9 mouse cellular contexts compared by ENCODE assay signal in the genomic region with DNA sequence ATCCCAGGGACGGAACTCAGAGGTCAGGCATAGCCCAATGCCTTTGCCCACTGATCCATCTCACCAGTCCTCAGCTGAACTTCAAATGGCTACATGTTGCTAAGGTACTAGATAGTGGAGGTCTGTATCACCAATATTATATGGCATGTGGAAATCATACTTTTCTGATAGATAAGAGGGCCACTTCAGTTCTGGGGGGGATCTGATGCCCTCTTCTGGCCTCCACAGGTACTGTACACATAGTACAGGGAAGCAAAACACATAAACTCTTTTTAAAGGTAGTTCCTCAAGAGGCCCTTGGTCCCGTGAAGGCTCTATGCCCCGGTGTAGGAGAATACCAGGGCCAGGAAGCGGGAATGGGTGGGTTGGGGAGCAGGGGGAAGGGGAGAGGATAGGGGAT. TPM values are rescaled to one million over a fixed set of nuclear protein-coding genes. Genes with fewer than 3 reads are reported as not detected.
DNase-seq lines count a peak whose midpoint lies in the region; ATAC-seq and TF ChIP-seq lines count a peak whose summit lies in the region.
"Had no signal": no experiment of that assay in that cellular context is flagged by ENCODE, and none has a peak within 500 bp of the region (broad histone marks: within the 10 kb centered on the region; RNA-seq: fewer than 3 reads in every experiment).

No protein-coding gene starts in this region.

- H3K27ac ChIP-seq in heart, postnatal 0 days (ENCODE audit: low read depth) = no peak overlapping the region
- H3K27ac ChIP-seq: liver, embryonic 15.5 days had no signal

- no peaks in the 10 kb centered on the region for H3K27me3 ChIP-seq in heart, postnatal 0 days (ENCODE audit: control insufficient read depth, insufficient read depth, low read length)
- H3K27me3 ChIP-seq: liver, embryonic 15.5 days had no signal

- no peak for TF ChIP-seq POLR2A in brain, embryonic 14.5 days (IDR thresholded peaks at IDR 0.05; ENCODE audit: borderline replicate concordance, extremely low read depth, insufficient read depth, insufficient read length, poor library complexity, severe bottlenecking)

- H3K4me1 ChIP-seq in heart, postnatal 0 days (ENCODE audit: control insufficient read depth, insufficient read depth) = peaks cover 10% of the 10 kb centered on the region

- no peaks in the 10 kb centered on the region for H3K9me3 ChIP-seq in heart, postnatal 0 days (replicated peaks; ENCODE audit: control insufficient read depth, low read length)
- H3K9me3 ChIP-seq: liver, embryonic 15.5 days had no signal

- H3K36me3 ChIP-seq in heart, postnatal 0 days (replicated peaks; ENCODE audit: control insufficient read depth, insufficient read depth, low read length) = no peaks in the 10 kb centered on the region

- no peak overlapping the region for H3K9ac ChIP-seq in heart, postnatal 0 days (replicated peaks; ENCODE audit: low read depth, low read length)
- H3K9ac ChIP-seq: liver, embryonic 15.5 days had no signal

- TF ChIP-seq CTCF in heart, postnatal 0 days (IDR thresholded peaks at IDR 0.05; ENCODE audit: low read depth) = peak; percentile 12; the same call in 1 of the 2 replicates
- peak; percentile 18; the same call in 1 of the 2 replicates for TF ChIP-seq CTCF in brain, embryonic 14.5 days (IDR thresholded peaks at IDR 0.05; ENCODE audit: borderline replicate concordance, extremely low read depth, insufficient read depth, insufficient read length)

- no peak for DNase-seq in heart, postnatal 0 days (ENCODE audit: low spot score)
- DNase-seq in heart, adult 8-10 months (ENCODE audit: low spot score) = no peak
- peak; percentile 70 for DNase-seq in A20 (ENCODE audit: low read depth, low spot score)
- DNase-seq in brain, embryonic 14.5 days (ENCODE audit: low read depth) = no peak
- DNase-seq in mesoderm, embryonic 11.5 days (ENCODE audit: low read depth, low spot score) = peak; percentile 17
- DNase-seq in adrenal gland, adult 2 months = no peak
- DNase-seq in cerebellum, postnatal 25 days = no peak

- H3K4me3 ChIP-seq in heart, postnatal 0 days (ENCODE audit: low read depth, low read length) = no peak overlapping the region
- H3K4me3 ChIP-seq: liver, embryonic 15.5 days had no signal

- no peak overlapping the region for H3K4me2 ChIP-seq in heart, postnatal 0 days (ENCODE audit: low read depth, low read length)
- H3K4me2 ChIP-seq: liver, embryonic 15.5 days had no signal

- 74% methylated on average over 4 of the region's 4 CpGs for WGBS in heart, postnatal 0 days

- no peak for TF ChIP-seq EP300 in heart, postnatal 0 days (IDR thresholded peaks at IDR 0.05; ENCODE audit: low read depth)

- ATAC-seq in heart, postnatal 0 days (ENCODE audit: insufficient read depth, low read depth) = no peak
- ATAC-seq in cerebellum, adult (ENCODE audit: insufficient number of reproducible peaks, low FRiP score, low TSS enrichment) = no peak

RNA-seq across cellular contexts. Expression of a gene that starts 2.1 kb away (rescaled TPM):
- 92.7 and 103 TPM in 2 replicates for total RNA-seq in heart, postnatal 0 days (2014; rRNA removed; ENCODE audit: low replicate concordance)
- 131 and 133 TPM in 2 replicates for polyA plus RNA-seq in heart, postnatal 0 days (2015; fragmentation: Nextera tagmentation; extraction: Ambion mirVana)
- total RNA-seq in heart, adult 8-10 months (2022) = 10 to 100 TPM; 45.4 to 56.3 (median 48.6) TPM
- 94.8 and 106 TPM in 2 replicates for polyA plus RNA-seq in brain, embryonic 14.5 days (2012; rRNA removed)
- 100 to 1,000 TPM; 116 to 121 TPM for total RNA-seq in adrenal gland, adult 2 months (2021)
- polyA plus RNA-seq in adrenal gland, adult 2 months (2012; rRNA removed) = 163 and 178 TPM in 2 replicates

RNA-seq across cellular contexts. Expression of a gene that starts 30.0 kb away (rescaled TPM):
- 6.5 and 12.2 TPM in 2 replicates for total RNA-seq in heart, postnatal 0 days (2014; rRNA removed; ENCODE audit: low replicate concordance)
- polyA plus RNA-seq in heart, postnatal 0 days (2015; fragmentation: Nextera tagmentation; extraction: Ambion mirVana) = 30.6 and 35.5 TPM in 2 replicates
- total RNA-seq in heart, adult 8-10 months (2022) = under 1 TPM; 0.41 to 0.92 (median 0.70) TPM
- 7.0 and 10.3 TPM in 2 replicates for polyA plus RNA-seq in brain, embryonic 14.5 days (2012; rRNA removed)
- 1 to 10 TPM; 1.2 to 2.1 TPM for total RNA-seq in adrenal gland, adult 2 months (2021)
- polyA plus RNA-seq in adrenal gland, adult 2 months (2012; rRNA removed) = 0.20 TPM in 1 of 2 replicates, not detected in the other

RNA-seq across cellular contexts. Expression of a gene that starts 31.7 kb away (rescaled TPM):
- total RNA-seq in heart, postnatal 0 days (2014; rRNA removed; ENCODE audit: low replicate concordance) = 34.0 and 50.6 TPM in 2 replicates
- 37.6 and 42.0 TPM in 2 replicates for polyA plus RNA-seq in heart, postnatal 0 days (2015; fragmentation: Nextera tagmentation; extraction: Ambion mirVana)
- 10 to 100 TPM; 28.7 to 36.4 (median 33.3) TPM for total RNA-seq in heart, adult 8-10 months (2022)
- polyA plus RNA-seq in brain, embryonic 14.5 days (2012; rRNA removed) = 55.7 and 66.6 TPM in 2 replicates
- total RNA-seq in adrenal gland, adult 2 months (2021) = 100 to 1,000 TPM in 1 of 2 experiments, 10 to 100 TPM in 1; 85.9 to 132 TPM
- 3.2 and 3.7 TPM in 2 replicates for polyA plus RNA-seq in adrenal gland, adult 2 months (2012; rRNA removed)

RNA-seq across cellular contexts. Expression of a gene that starts 41.6 kb away (rescaled TPM):
- 22.6 and 103 TPM in 2 replicates for total RNA-seq in heart, postnatal 0 days (2014; rRNA removed; ENCODE audit: low replicate concordance)
- polyA plus RNA-seq in heart, postnatal 0 days (2015; fragmentation: Nextera tagmentation; extraction: Ambion mirVana) = 43.5 and 45.7 TPM in 2 replicates
- total RNA-seq in heart, adult 8-10 months (2022) = 10 to 100 TPM; 33.5 to 40.4 (median 36.9) TPM
- 12.7 and 14.2 TPM in 2 replicates for polyA plus RNA-seq in brain, embryonic 14.5 days (2012; rRNA removed)
- total RNA-seq in adrenal gland, adult 2 months (2021) = 10 to 100 TPM; 46.7 to 50.5 TPM
- 16.4 and 16.9 TPM in 2 replicates for polyA plus RNA-seq in adrenal gland, adult 2 months (2012; rRNA removed)

Comparison
In these comparisons a context has a peak if more than half of its experiments do, and no peak if none do; other contexts are left out.
1. DNase-seq: peak in A20 (single experiment) and mesoderm, embryonic 11.5 days (single experiment); none in heart, postnatal 0 days (single experiment), heart, adult 8-10 months (single experiment), brain, embryonic 14.5 days (single experiment), adrenal gland, adult 2 months (single experiment) and cerebellum, postnatal 25 days (0 of 2).